Mouse (Mus musculus) neural tube, embryonic 15.5 days (tissue): ENCODE data around the gene Pcdh9. TPM values are rescaled to one million over a fixed set of nuclear protein-coding genes. Genes with fewer than 3 reads are reported as not detected.

Experiments used
- ATAC-seq: fragments of 200-750 bp; cut with Nextera tagmentation; 2 replicates; pipeline ENCODE4 v1.8.0; 2017; ENCODE audit warnings: mild to moderate bottlenecking, moderate TSS enrichment, moderate library complexity; ENCODE audit not compliant: low FRiP score
- H3K27ac ChIP-seq: fragments of 300-500 bp; sonication (generic); replicated peaks from 2 replicates; pipeline ENCODE4 v1.5.1; 2015; ENCODE audit warnings: mild to moderate bottlenecking, inconsistent platforms
- H3K27me3 ChIP-seq: fragments of 300-500 bp; sonication (generic); replicated peaks from 2 replicates; pipeline ENCODE4 v1.6.1; 2015; ENCODE audit warnings: inconsistent platforms
- H3K36me3 ChIP-seq: fragments of 300-500 bp; sonication (generic); 2 replicates; pipeline ENCODE4 v1.6.1; 2015; ENCODE audit warnings: inconsistent platforms
- H3K4me1 ChIP-seq: fragments of 300-500 bp; sonication (generic); 2 replicates; pipeline ENCODE4 v1.6.1; 2015; ENCODE audit warnings: inconsistent platforms
- H3K4me2 ChIP-seq: fragments of 300-500 bp; sonication (generic); 2 replicates; pipeline ENCODE4 v1.6.1; 2015; ENCODE audit warnings: inconsistent platforms, mild to moderate bottlenecking, moderate library complexity
- H3K4me3 ChIP-seq: fragments of 300-500 bp; sonication (generic); replicated peaks from 2 replicates; pipeline ENCODE4 v1.5.1; 2015; ENCODE audit warnings: mild to moderate bottlenecking, inconsistent platforms
- H3K9ac ChIP-seq: fragments of 300-500 bp; sonication (generic); replicated peaks from 2 replicates; pipeline ENCODE4 v1.6.1; 2015; ENCODE audit warnings: mild to moderate bottlenecking, inconsistent platforms
- H3K9me3 ChIP-seq: fragments of 300-500 bp; sonication (generic); replicated peaks from 2 replicates; pipeline ENCODE4 v1.6.1; 2016; ENCODE audit warnings: inconsistent platforms
- WGBS: fragments of 180-500 bp; shearing (Covaris S2); methylation state at CpG from one replicate; pipeline ENCODE4 v1.1.7; 2015; ENCODE audit warnings: mixed read lengths; 5-methylcytosine and 5-hydroxymethylcytosine counted together
- polyA plus RNA-seq: library from polyadenylated mRNA; unstranded; fragments of >200 nt; fragmentation: Nextera tagmentation; extraction: Ambion mirVana; gene quantifications from 2 replicates; pipeline ENCODE4 v1.2.1, GENCODE M21; 2015

Gene Pcdh9
- polyA plus RNA-seq, 1 experiment from 2014 or later: 192 TPM

DNA sequence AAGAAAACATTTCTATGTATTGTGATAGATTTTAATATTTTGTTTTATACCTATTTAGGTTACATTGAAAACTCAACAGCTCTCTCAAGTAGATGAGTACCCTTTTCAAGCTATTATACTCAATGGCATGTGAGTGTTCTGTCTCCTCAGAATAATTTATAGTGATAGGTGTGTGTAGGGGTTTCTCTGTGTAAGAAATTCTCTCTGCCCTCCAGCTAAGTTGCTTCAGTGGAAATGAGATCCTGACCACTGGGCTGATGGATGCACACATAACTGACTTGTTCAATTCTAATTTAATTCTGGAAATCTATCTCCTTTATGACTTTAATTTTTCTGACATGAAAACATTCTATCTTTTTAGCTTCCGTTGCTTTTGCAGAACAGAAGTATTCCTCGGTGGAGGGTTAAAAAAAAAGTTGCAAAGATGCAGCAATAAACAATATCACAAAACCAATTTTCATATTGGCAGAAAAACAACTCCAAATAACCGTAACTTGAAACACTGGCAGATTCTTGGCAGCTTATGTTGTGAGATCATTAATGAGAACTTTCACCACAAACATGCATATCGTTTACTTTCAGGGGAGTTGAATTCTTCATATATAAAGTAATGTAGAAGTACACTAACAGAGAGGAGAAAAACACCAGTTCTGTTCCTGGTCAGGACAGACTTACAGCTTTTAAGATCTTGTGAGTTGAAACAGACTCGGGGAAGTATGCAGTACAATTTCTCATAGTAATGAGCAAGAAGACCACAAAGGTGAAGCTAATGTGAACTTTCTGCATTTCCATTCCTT is 828.5 kb downstream of the Pcdh9 start:
- Histone ChIP-seq H3K27ac (no peak overlapping the region), H3K4me2 (no peak overlapping the region), H3K27me3 (no peaks in the 10 kb centered on the region), H3K4me1 (peaks cover 7% of the 10 kb centered on the region), H3K9ac (no peak overlapping the region), H3K9me3 (no peaks in the 10 kb centered on the region), H3K4me3 (no peak overlapping the region), H3K36me3 (no peaks in the 10 kb centered on the region)
- no peak for ATAC-seq
- WGBS: 76% methylated on average over 5 of the region's 5 CpGs

DNA sequence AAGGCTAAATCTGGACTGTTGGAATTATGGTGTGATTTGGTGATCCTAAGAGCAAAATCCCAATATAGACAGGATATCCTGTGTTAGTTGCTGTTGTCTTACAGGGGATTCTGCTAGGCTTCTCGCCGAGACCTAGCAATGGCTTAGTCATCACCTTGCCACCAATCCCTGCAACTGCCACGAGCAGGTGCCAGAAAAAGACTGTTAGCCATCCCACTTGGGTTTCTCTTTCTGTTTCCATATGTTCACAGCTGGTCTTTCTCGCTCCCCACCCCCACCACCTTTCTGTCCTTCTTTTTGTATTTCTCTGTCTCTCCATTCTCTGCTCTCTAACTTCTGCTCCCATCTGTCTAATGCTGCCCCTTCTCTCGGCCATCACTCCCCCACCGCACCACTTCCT is 831.7 kb downstream of the Pcdh9 start:
- Histone ChIP-seq H3K9me3 (no peaks in the 10 kb centered on the region), H3K9ac (no peak overlapping the region), H3K4me2 (no peak overlapping the region), H3K4me1 (no peaks in the 10 kb centered on the region), H3K4me3 (no peak overlapping the region), H3K27me3 (no peaks in the 10 kb centered on the region), H3K36me3 (no peaks in the 10 kb centered on the region), H3K27ac (no peak overlapping the region)
- ATAC-seq: no peak
- WGBS: 91% methylated on average over 6 of the region's 6 CpGs

DNA sequence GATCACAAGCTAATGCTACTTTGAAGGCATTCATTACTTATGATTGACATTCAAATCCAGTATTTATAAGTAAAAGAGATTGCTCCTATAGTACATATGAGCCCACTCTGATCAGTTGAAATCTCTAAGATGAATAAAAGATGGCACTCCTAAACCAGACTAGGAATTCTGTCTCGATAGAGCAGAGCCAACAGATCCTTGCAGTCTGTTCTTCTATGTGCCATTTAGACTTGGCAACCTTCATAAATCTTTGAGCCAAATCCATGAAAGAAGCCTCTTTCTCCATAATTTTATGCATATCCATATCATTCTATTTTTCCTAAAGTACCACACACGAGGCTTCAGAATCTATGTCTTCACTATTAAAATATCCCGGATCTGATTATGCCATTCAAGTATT is 834.5 kb downstream of the Pcdh9 start:
- ATAC-seq: no peak
- Histone ChIP-seq H3K4me2 (no peak overlapping the region), H3K4me1 (no peaks in the 10 kb centered on the region), H3K27ac (no peak overlapping the region), H3K4me3 (no peak overlapping the region), H3K36me3 (no peaks in the 10 kb centered on the region), H3K27me3 (no peaks in the 10 kb centered on the region), H3K9me3 (no peaks in the 10 kb centered on the region), H3K9ac (no peak overlapping the region)
- 87% methylated on average over 3 of the region's 3 CpGs for WGBS

DNA sequence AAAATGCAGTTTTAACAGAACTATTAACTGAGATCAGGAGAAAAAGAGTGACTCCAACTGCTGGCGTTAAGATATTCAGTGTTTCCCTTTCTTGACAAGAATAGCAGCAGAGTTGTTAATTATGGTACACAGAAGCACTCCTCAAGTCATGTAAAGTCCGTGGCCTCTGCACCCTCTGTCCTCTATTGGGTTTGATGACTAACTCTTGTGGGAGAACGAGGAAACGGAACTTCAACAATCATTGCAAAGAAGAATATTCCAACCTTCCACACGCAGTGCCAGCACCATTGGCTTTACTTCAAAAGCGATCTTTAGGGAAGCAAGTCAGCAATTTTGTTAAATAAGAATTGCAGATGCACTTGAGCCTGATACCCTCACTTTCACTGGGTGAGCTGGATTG is 849.9 kb downstream of the Pcdh9 start:
- Histone ChIP-seq H3K27ac (no peak overlapping the region), H3K9ac (no peak overlapping the region), H3K4me2 (no peak overlapping the region), H3K27me3 (no peaks in the 10 kb centered on the region), H3K9me3 (no peaks in the 10 kb centered on the region), H3K4me1 (no peaks in the 10 kb centered on the region), H3K4me3 (no peak overlapping the region), H3K36me3 (no peaks in the 10 kb centered on the region)
- WGBS: 65% methylated on average over 6 of the region's 6 CpGs
- no peak for ATAC-seq

DNA sequence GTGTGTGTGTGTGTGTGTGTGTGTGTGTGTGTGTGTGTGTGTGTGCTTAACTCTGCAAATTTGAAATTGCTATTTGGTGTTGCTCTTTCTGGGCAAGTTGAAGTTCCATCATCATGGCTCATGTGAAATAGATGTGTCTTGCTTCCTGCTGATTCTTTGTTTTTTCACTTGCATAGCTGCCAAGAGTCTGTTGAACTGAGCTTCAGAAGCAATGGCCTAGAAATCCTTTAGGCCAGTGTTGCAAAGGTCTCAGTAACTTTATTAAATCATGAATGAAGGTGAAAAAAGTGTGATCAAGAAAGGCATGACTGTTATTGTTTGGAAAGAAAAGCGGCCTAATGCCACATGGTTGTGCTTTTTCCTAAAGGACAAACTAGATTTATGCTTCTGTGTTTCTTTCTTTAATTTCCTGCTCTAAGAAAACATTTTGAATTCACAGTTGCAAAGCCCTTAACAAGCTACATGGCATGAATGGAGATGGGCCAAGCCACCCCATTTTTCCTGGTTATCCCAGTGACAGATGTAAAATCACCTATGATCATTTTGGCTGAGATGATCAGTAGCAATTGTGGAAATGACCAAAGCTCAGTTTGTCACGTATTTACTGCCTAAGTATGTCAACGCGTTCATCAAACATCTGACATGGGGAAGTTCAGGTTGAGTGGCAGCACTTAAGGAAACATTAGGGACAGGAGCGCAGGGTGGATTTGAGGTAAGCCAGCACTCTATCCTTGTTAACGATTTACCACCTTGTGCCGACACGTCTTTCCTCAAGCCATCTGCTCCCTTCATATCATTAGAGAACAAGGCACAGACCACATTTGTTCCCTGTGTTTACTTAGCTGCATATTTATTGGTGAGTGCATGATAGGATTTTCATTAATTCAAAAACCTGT is 850.9 kb downstream of the Pcdh9 start:
- H3K27ac ChIP-seq: 0 out of 2 replicates have a peak overlapping the region, but pooled peaks have one; percentile 9
- no peak for ATAC-seq
- no peaks in the 10 kb centered on the region for H3K36me3 ChIP-seq
- H3K4me2 ChIP-seq: no peak overlapping the region
- H3K9ac ChIP-seq: no peak overlapping the region
- WGBS: 58% methylated on average over 8 of the region's 8 CpGs
- no peaks in the 10 kb centered on the region for H3K27me3 ChIP-seq
- H3K9me3 ChIP-seq: no peaks in the 10 kb centered on the region
- H3K4me1 ChIP-seq: no peaks in the 10 kb centered on the region
- no peak overlapping the region for H3K4me3 ChIP-seq

DNA sequence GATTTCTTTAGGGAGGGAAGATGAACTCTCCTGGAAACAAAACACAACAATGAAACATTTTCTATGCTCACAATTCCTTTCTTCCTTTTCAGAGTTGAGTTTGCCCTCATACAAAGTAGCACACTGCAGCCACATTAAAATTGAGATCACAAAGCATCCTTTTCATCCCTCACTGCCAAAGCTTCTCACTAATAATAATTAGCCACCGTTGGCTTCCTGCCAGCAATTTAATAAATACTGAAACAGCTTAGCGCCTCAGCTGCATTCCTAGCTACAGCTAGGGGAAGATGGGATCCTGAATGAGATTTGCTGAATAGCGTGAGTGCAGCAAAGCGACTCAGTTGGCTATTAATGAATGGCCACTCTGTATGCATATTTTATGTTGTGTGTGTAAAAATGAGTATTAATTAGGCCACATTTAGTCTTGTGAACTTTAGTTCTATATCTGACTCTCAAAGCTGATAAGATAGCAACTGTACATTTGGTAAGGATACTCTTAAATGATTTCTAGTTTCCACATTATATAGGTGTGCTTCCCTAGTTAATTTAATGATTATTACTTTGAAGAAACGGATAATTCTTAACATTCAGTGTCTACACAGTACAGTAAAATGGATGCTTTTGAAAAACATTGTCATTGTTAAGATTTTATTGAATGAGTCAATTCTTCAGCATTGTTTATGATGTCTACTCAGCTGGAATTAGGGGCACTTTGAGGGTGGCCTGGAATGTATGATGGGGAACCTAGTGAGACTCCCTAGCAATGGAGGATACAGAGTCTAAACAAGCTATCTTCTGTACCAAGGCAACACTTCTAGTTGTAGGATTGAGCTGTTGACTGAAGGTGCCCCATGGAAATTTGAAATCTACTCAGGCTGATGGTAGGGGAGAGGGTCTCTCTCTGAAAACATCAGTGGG is 881.1 kb downstream of the Pcdh9 start:
- H3K4me3 ChIP-seq: no peak overlapping the region
- no peak overlapping the region; the same call in 1 of the 2 replicates for H3K27ac ChIP-seq
- peaks cover 4% of the 10 kb centered on the region; the same call in 1 of the 2 replicates for H3K4me1 ChIP-seq
- peak; percentile 63 for ATAC-seq
- H3K9ac ChIP-seq: no peak overlapping the region
- no peaks in the 10 kb centered on the region for H3K9me3 ChIP-seq
- no peaks in the 10 kb centered on the region for H3K36me3 ChIP-seq
- WGBS: 24% methylated on average over 5 of the region's 5 CpGs
- H3K4me2 ChIP-seq: no peak overlapping the region
- H3K27me3 ChIP-seq: no peaks in the 10 kb centered on the region
